In genomic region chr8:126830242-126830530, GRCm38 (mm10) we compare ENCODE assay signal across 12 mouse cellular contexts.
DNase-seq lines count a peak whose midpoint lies in the region; ATAC-seq and TF ChIP-seq lines count a peak whose summit lies in the region.
"Had no signal": no experiment of that assay in that cellular context is flagged by ENCODE, and none has a peak within 500 bp of the region (broad histone marks: within the 10 kb centered on the region; RNA-seq: fewer than 3 reads in every experiment).

No protein-coding gene starts in this region.

- peak overlapping the region; percentile 67 for H3K27ac ChIP-seq in heart, embryonic 12.5 days (ENCODE audit: poor library complexity, severe bottlenecking)
- H3K27ac ChIP-seq in layer of hippocampus, adult 2 months = 0 out of 2 replicates have a peak overlapping the region, but pooled peaks have one; percentile 12
- H3K27ac ChIP-seq in brown adipose tissue, adult 24 weeks (replicated peaks; ENCODE audit: low read depth, low read length) = peak overlapping the region; percentile 33
- H3K27ac ChIP-seq in liver, embryonic 16.5 days (ENCODE audit: low read length) = peak overlapping the region; percentile 74

- intact Hi-C loops in heart, postnatal 14 days (cut with DNase I) = no loop called here

- no peak overlapping the region for H3K4me3 ChIP-seq in heart, embryonic 12.5 days
- H3K4me3 ChIP-seq in layer of hippocampus, adult 2 months = no peak overlapping the region
- H3K4me3 ChIP-seq in brown adipose tissue, adult 24 weeks (ENCODE audit: insufficient read depth, low read depth, low read length) = no peak overlapping the region
- no peak overlapping the region for H3K4me3 ChIP-seq in liver, embryonic 16.5 days (ENCODE audit: low read depth, low read length)

- TF ChIP-seq CTCF in layer of hippocampus, adult 2 months (conservative IDR thresholded peaks at IDR 0.05) = no peak

- no peaks in the 10 kb centered on the region for H3K27me3 ChIP-seq in heart, embryonic 12.5 days (replicated peaks)
- H3K27me3 ChIP-seq in liver, embryonic 16.5 days (ENCODE audit: control insufficient read depth, insufficient read depth, low read depth, low read length) = no peaks in the 10 kb centered on the region

- no peak for DNase-seq in heart, postnatal 14 days
- no peak for DNase-seq in layer of hippocampus, adult 2 months (ENCODE audit: low spot score in 2 of 2)
- DNase-seq in layer of hippocampus, adult 8-10 months (ENCODE audit: low spot score in 2 of 2) = no peak
- no peak for DNase-seq in urinary bladder, postnatal 10 days (ENCODE audit: low spot score)
- DNase-seq in cerebellum, postnatal 36 days = no peak
- DNase-seq: B cell, adult 2 months; cerebellum, adult 18-20 months; gastrocnemius, postnatal 36 days had no signal

- H3K4me2 ChIP-seq in heart, embryonic 12.5 days = no peak overlapping the region
- no peak overlapping the region for H3K4me2 ChIP-seq in liver, embryonic 16.5 days (ENCODE audit: low read depth, low read length)

- peaks cover 89% of the 10 kb centered on the region for H3K4me1 ChIP-seq in heart, embryonic 12.5 days (replicated peaks)
- H3K4me1 ChIP-seq in brown adipose tissue, adult 24 weeks (ENCODE audit: control insufficient read depth, insufficient read depth, insufficient read length, low read length) = peaks cover 59% of the 10 kb centered on the region
- H3K4me1 ChIP-seq in liver, embryonic 16.5 days (ENCODE audit: control insufficient read depth, low read depth, low read length) = peaks cover 63% of the 10 kb centered on the region

- 74% methylated on average over 5 of the region's 5 CpGs for WGBS in heart, embryonic 12.5 days
- WGBS in liver, embryonic 16.5 days (ENCODE audit: insufficient replicate concordance) = 66% methylated on average over 5 of the region's 5 CpGs

- no peaks in the 10 kb centered on the region for H3K9me3 ChIP-seq in heart, embryonic 12.5 days (replicated peaks)
- no peaks in the 10 kb centered on the region for H3K9me3 ChIP-seq in liver, embryonic 16.5 days (replicated peaks; ENCODE audit: control insufficient read depth, low read length)

- H3K36me3 ChIP-seq in heart, embryonic 12.5 days = no peaks in the 10 kb centered on the region
- H3K36me3 ChIP-seq in liver, embryonic 16.5 days (ENCODE audit: control insufficient read depth, insufficient read depth) = no peaks in the 10 kb centered on the region

- no peak for ATAC-seq in heart, embryonic 12.5 days (ENCODE audit: insufficient number of reproducible peaks, low FRiP score)
- no peak for ATAC-seq in liver, embryonic 16.5 days (ENCODE audit: low read depth)
- ATAC-seq: forebrain, embryonic 16.5 days had no signal

- no peak overlapping the region for H3K9ac ChIP-seq in heart, embryonic 12.5 days
- H3K9ac ChIP-seq in liver, embryonic 16.5 days (ENCODE audit: low read depth, low read length) = no peak overlapping the region

Comparison
In these comparisons a context has a peak if more than half of its experiments do, and no peak if none do; other contexts are left out.
1. H3K27ac ChIP-seq: peak in every context shown above with its lines; median percentile 74 in liver, embryonic 16.5 days; 67 in heart, embryonic 12.5 days; 33 in brown adipose tissue, adult 24 weeks; 12 in layer of hippocampus, adult 2 months.